ENCODE assay signal across 10 mouse cellular contexts in the genomic region with DNA sequence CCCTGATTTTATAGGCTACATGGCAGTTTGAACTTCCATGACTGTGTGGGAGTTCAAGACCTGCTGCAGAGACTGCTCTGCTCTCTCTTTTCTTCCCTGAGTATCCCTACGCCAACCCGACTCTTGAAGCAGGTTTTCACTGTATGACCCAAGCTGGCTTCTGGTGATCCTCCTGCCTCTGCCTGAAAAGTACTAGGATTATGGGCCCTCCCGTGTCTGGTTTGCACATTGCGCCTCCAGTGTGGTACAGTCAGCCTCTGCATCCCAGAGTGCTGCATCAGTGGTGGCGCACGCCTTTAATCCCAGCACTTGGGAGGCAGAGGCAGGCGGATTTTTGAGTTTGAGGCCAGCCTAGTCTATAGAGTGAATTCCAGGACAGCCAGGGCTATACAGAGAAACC. TPM values are rescaled to one million over a fixed set of nuclear protein-coding genes. Genes with fewer than 3 reads are reported as not detected.
A peak's percentile ranks its signal among the peaks of the same experiment; 100 is the strongest.
DNase-seq lines count a peak whose midpoint lies in the region; ATAC-seq and TF ChIP-seq lines count a peak whose summit lies in the region.
"Had no signal": no experiment of that assay in that cellular context is flagged by ENCODE, and none has a peak within 500 bp of the region (broad histone marks: within the 10 kb centered on the region; RNA-seq: fewer than 3 reads in every experiment).

No protein-coding gene starts in this region.

- H3K27ac ChIP-seq in forebrain, embryonic 10.5 days, result no peak overlapping the region
- H3K27ac ChIP-seq in forebrain, embryonic 11.5 days (ENCODE audit: low read depth, low read length), result no peak overlapping the region
- no peak overlapping the region for H3K27ac ChIP-seq in testis, adult 2 months (ENCODE audit: control insufficient read depth, insufficient read depth, low read depth, low read length)
- H3K27ac ChIP-seq in liver, embryonic 12.5 days, result peak overlapping the region; percentile 84; the same call in 1 of the 2 replicates

- peaks cover 7% of the 10 kb centered on the region; the same call in 1 of the 2 replicates for H3K36me3 ChIP-seq in forebrain, embryonic 10.5 days (replicated peaks)
- H3K36me3 ChIP-seq in forebrain, embryonic 11.5 days (ENCODE audit: control insufficient read depth, insufficient read depth, low read length), result no peaks in the 10 kb centered on the region
- H3K36me3 ChIP-seq in testis, adult 2 months (ENCODE audit: control insufficient read depth, insufficient read depth, low read length), result no peaks in the 10 kb centered on the region
- H3K36me3 ChIP-seq in liver, embryonic 12.5 days, result peaks cover 6% of the 10 kb centered on the region

- no peak for TF ChIP-seq POLR2A in testis, adult 2 months (IDR thresholded peaks at IDR 0.05; ENCODE audit: control insufficient read depth, low read depth, low read length)

- 91% methylated on average over 7 of the region's 7 CpGs for WGBS in forebrain, embryonic 10.5 days
- WGBS in forebrain, embryonic 11.5 days, result 92% methylated on average over 7 of the region's 7 CpGs
- WGBS in liver, embryonic 12.5 days (ENCODE audit: insufficient replicate concordance), result 86% methylated on average over 7 of the region's 7 CpGs

- DNase-seq in forebrain, embryonic 10.5 days (ENCODE audit: extremely low spot score, low spot score), result no peak
- DNase-seq in forebrain, embryonic 11.5 days (ENCODE audit: low spot score), result no peak
- DNase-seq in testis, postnatal 10 days (ENCODE audit: low spot score), result no peak
- DNase-seq in right cerebral cortex, postnatal 25 days, result no peak
- DNase-seq in cerebellum, adult 11 months, result no peak
- no peak for DNase-seq in frontal cortex, postnatal 10 days (ENCODE audit: low spot score in 2 of 2)
- DNase-seq: adrenal gland, postnatal 10 days; B cell, adult 2 months had no signal

- H3K9me3 ChIP-seq in forebrain, embryonic 10.5 days, result no peaks in the 10 kb centered on the region
- H3K9me3 ChIP-seq in forebrain, embryonic 11.5 days (ENCODE audit: control insufficient read depth, low read length), result no peaks in the 10 kb centered on the region
- no peaks in the 10 kb centered on the region for H3K9me3 ChIP-seq in liver, embryonic 12.5 days (replicated peaks)

- H3K9ac ChIP-seq in forebrain, embryonic 11.5 days (ENCODE audit: low read length), result no peak overlapping the region
- H3K9ac ChIP-seq in liver, embryonic 12.5 days, result peak overlapping the region; percentile 78; the same call in 1 of the 2 replicates

- ATAC-seq in forebrain, embryonic 11.5 days (replicated peaks; ENCODE audit: low FRiP score), result no peak
- no peak for ATAC-seq in liver, embryonic 12.5 days

- H3K4me2 ChIP-seq in forebrain, embryonic 11.5 days (ENCODE audit: low read depth, low read length, severe bottlenecking), result no peak overlapping the region; the same call in 1 of the 2 replicates
- peak overlapping the region; percentile 99 for H3K4me2 ChIP-seq in liver, embryonic 12.5 days

- TF ChIP-seq CTCF in testis, adult 2 months (IDR thresholded peaks at IDR 0.05; ENCODE audit: control insufficient read depth, insufficient read depth, insufficient replicate concordance, low read depth, low read length), result no peak

- H3K4me1 ChIP-seq in forebrain, embryonic 10.5 days, result peaks cover 37% of the 10 kb centered on the region
- H3K4me1 ChIP-seq in forebrain, embryonic 11.5 days (replicated peaks; ENCODE audit: control insufficient read depth, insufficient read depth, low read length), result peaks cover 12% of the 10 kb centered on the region
- peaks cover 18% of the 10 kb centered on the region for H3K4me1 ChIP-seq in testis, adult 2 months (ENCODE audit: control insufficient read depth, insufficient read depth, low read length)
- peaks cover 33% of the 10 kb centered on the region for H3K4me1 ChIP-seq in liver, embryonic 12.5 days

- H3K27me3 ChIP-seq in forebrain, embryonic 10.5 days (ENCODE audit: poor library complexity, severe bottlenecking), result peaks cover 9% of the 10 kb centered on the region; the same call in 1 of the 2 replicates
- no peaks in the 10 kb centered on the region for H3K27me3 ChIP-seq in forebrain, embryonic 11.5 days (ENCODE audit: control insufficient read depth, insufficient read depth, low read length)
- no peaks in the 10 kb centered on the region for H3K27me3 ChIP-seq in testis, adult 2 months (ENCODE audit: control insufficient read depth, insufficient read depth, low read length)
- H3K27me3 ChIP-seq in liver, embryonic 12.5 days (replicated peaks), result no peaks in the 10 kb centered on the region

- H3K4me3 ChIP-seq in forebrain, embryonic 10.5 days, result peak overlapping the region; percentile 60
- H3K4me3 ChIP-seq in forebrain, embryonic 11.5 days (ENCODE audit: low read depth, low read length), result no peak overlapping the region
- peak overlapping the region; percentile 11 for H3K4me3 ChIP-seq in testis, adult 2 months (ENCODE audit: control insufficient read depth, low read depth, low read length)
- H3K4me3 ChIP-seq in liver, embryonic 12.5 days, result peak overlapping the region; percentile 71

RNA-seq across cellular contexts. Expression of a gene that starts 1.6 kb away (rescaled TPM):
- 53.8 and 60.9 TPM in 2 replicates for polyA plus RNA-seq in forebrain, embryonic 10.5 days (2016; fragmentation: Nextera tagmentation; extraction: Ambion mirVana)
- polyA plus RNA-seq in forebrain, embryonic 11.5 days (2014; fragmentation: Nextera tagmentation; extraction: Ambion mirVana), result 43.7 and 54.1 TPM in 2 replicates
- 61.1 and 62.1 TPM in 2 replicates for polyA plus RNA-seq in testis, adult 2 months (2012; rRNA removed)
- polyA plus RNA-seq in liver, embryonic 12.5 days (2016; fragmentation: Nextera tagmentation; extraction: Ambion mirVana), result 68.4 and 68.6 TPM in 2 replicates

RNA-seq across cellular contexts. Expression of a gene that starts 1.6 kb away (rescaled TPM):
- polyA plus RNA-seq in forebrain, embryonic 10.5 days (2016; fragmentation: Nextera tagmentation; extraction: Ambion mirVana), result 2.1 and 2.3 TPM in 2 replicates
- polyA plus RNA-seq in forebrain, embryonic 11.5 days (2014; fragmentation: Nextera tagmentation; extraction: Ambion mirVana), result 2.9 and 4.5 TPM in 2 replicates
- polyA plus RNA-seq in testis, adult 2 months (2012; rRNA removed), result 3.0 and 3.7 TPM in 2 replicates
- 2.1 TPM in 2 replicates for polyA plus RNA-seq in liver, embryonic 12.5 days (2016; fragmentation: Nextera tagmentation; extraction: Ambion mirVana)

RNA-seq across cellular contexts. Expression of a gene that starts 7.9 kb away (rescaled TPM):
- 0.06 and 0.12 TPM in 2 replicates for polyA plus RNA-seq in forebrain, embryonic 10.5 days (2016; fragmentation: Nextera tagmentation; extraction: Ambion mirVana)
- polyA plus RNA-seq in forebrain, embryonic 11.5 days (2014; fragmentation: Nextera tagmentation; extraction: Ambion mirVana), result 0.11 TPM in 1 of 2 replicates, not detected in the other
- 5.6 and 6.9 TPM in 2 replicates for polyA plus RNA-seq in testis, adult 2 months (2012; rRNA removed)
- not detected in 2 replicates for polyA plus RNA-seq in liver, embryonic 12.5 days (2016; fragmentation: Nextera tagmentation; extraction: Ambion mirVana)

RNA-seq across cellular contexts. Expression of a gene that starts 46.7 kb away (rescaled TPM):
- polyA plus RNA-seq in forebrain, embryonic 10.5 days (2016; fragmentation: Nextera tagmentation; extraction: Ambion mirVana), result 0.82 and 0.99 TPM in 2 replicates
- 1.2 and 1.4 TPM in 2 replicates for polyA plus RNA-seq in forebrain, embryonic 11.5 days (2014; fragmentation: Nextera tagmentation; extraction: Ambion mirVana)
- 26.1 and 27.2 TPM in 2 replicates for polyA plus RNA-seq in testis, adult 2 months (2012; rRNA removed)
- polyA plus RNA-seq in liver, embryonic 12.5 days (2016; fragmentation: Nextera tagmentation; extraction: Ambion mirVana), result 3.6 and 3.9 TPM in 2 replicates

RNA-seq across cellular contexts. Expression of a gene that starts 51.2 kb away (rescaled TPM):
- polyA plus RNA-seq in forebrain, embryonic 10.5 days (2016; fragmentation: Nextera tagmentation; extraction: Ambion mirVana), result 5.7 and 6.5 TPM in 2 replicates
- 11.0 and 13.2 TPM in 2 replicates for polyA plus RNA-seq in forebrain, embryonic 11.5 days (2014; fragmentation: Nextera tagmentation; extraction: Ambion mirVana)
- polyA plus RNA-seq in testis, adult 2 months (2012; rRNA removed), result 13.2 and 14.1 TPM in 2 replicates
- 3.8 and 4.2 TPM in 2 replicates for polyA plus RNA-seq in liver, embryonic 12.5 days (2016; fragmentation: Nextera tagmentation; extraction: Ambion mirVana)
